Mouse (Mus musculus): ENCODE measurements around the gene Jakmip3. TPM values are rescaled to one million over a fixed set of nuclear protein-coding genes. Genes with fewer than 3 reads are reported as not detected.

Gene Jakmip3
- polyA plus RNA-seq, 2 experiments: 0.01 TPM; not detected in 1

- H3K9ac ChIP-seq (replicated peaks): no peak within 1 kb of the TSS
- DNase-seq (ENCODE audit: low read depth in 3 of 3, low spot score in 3 of 3) (no peak), ATAC-seq (ENCODE audit: insufficient read depth) (no peak)
- no peaks in the 10 kb centered on the region for H3K4me1 ChIP-seq (replicated peaks; ENCODE audit: control insufficient read depth in 2 of 2, insufficient read depth in 2 of 2, low read length in 1 of 2)
- no peaks in the 10 kb centered on the region for H3K9me3 ChIP-seq (ENCODE audit: control insufficient read depth, low read length)
- peak within 1 kb of the TSS; percentile 21 to 24; a peak in 3 of 4 replicates for H3K4me3 ChIP-seq (ENCODE audit: insufficient read depth in 1 of 2, low read depth in 2 of 2, low read length in 2 of 2)
- no peak within 1 kb of the TSS for H3K27ac ChIP-seq
- H3K27me3 ChIP-seq (ENCODE audit: control insufficient read depth, insufficient read depth, low read length): peaks cover 20% of the 10 kb centered on the region
- WGBS (ENCODE audit: insufficient replicate concordance): 6% methylated on average over 32 of the region's 32 CpGs
- no peaks in the 10 kb centered on the region for H3K36me3 ChIP-seq (replicated peaks; ENCODE audit: control insufficient read depth, insufficient read depth, low read depth)
- H3K4me2 ChIP-seq (ENCODE audit: low read depth): peak within 1 kb of the TSS; percentile 44
- TF ChIP-seq EP300 (IDR thresholded peaks at IDR 0.05; ENCODE audit: low read depth) (no peak), CTCF (IDR thresholded peaks at IDR 0.05; ENCODE audit: low read depth) (no peak)
These were observed 145.2 kb downstream of the Jakmip3 start, which contains the start of gene Dpysl4 for GRCm38 (mm10) chr7:139085629-139086194. Gene Dpysl4 (plus strand): TSS chr7:139086001.

- H3K36me3 ChIP-seq (replicated peaks; ENCODE audit: control insufficient read depth, insufficient read depth, low read depth): no peaks in the 10 kb centered on the region
- WGBS (ENCODE audit: insufficient replicate concordance): 5% methylated on average over 61 of the region's 61 CpGs
- no peaks in the 10 kb centered on the region for H3K4me1 ChIP-seq (replicated peaks; ENCODE audit: control insufficient read depth in 2 of 2, insufficient read depth in 2 of 2, low read length in 1 of 2)
- no peak overlapping the region for H3K27ac ChIP-seq
- H3K9ac ChIP-seq (replicated peaks): no peak overlapping the region
- no peak for ATAC-seq (ENCODE audit: insufficient read depth)
- H3K4me3 ChIP-seq (ENCODE audit: insufficient read depth in 1 of 2, low read depth in 2 of 2, low read length in 2 of 2): peak overlapping the region; percentile 21 to 24; a peak in 3 of 4 replicates
- peaks cover 20% of the 10 kb centered on the region for H3K27me3 ChIP-seq (ENCODE audit: control insufficient read depth, insufficient read depth, low read length)
- no peak for DNase-seq (ENCODE audit: low read depth in 3 of 3, low spot score in 3 of 3)
- peak overlapping the region; percentile 44 for H3K4me2 ChIP-seq (ENCODE audit: low read depth)
- TF ChIP-seq CTCF (IDR thresholded peaks at IDR 0.05; ENCODE audit: low read depth) (no peak), EP300 (IDR thresholded peaks at IDR 0.05; ENCODE audit: low read depth) (no peak)
- H3K9me3 ChIP-seq (ENCODE audit: control insufficient read depth, low read length): no peaks in the 10 kb centered on the region
These were observed 145.9 kb downstream of the Jakmip3 start for GRCm38 (mm10) chr7:139086195-139087158.

DNA sequence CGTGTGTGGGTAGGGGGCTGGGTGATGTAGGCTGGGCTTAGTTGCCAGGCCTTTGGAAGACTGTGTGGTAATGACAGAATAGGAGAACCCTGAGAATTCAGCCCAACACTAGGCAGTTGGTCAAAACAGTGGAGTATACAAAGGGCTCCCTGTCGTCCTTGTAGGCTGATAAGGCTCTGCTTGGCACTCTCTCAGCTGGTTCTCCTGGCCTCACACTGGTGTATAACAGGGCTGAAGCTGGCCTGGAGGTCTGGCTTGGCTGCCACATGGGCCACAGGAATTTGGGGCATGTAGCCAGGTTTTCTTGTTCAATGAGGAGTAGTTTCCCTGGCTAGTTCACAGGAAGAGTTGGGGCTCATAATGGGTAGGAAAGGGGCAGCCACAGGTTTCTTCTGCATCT is 147.3 kb downstream of the Jakmip3 start:
- WGBS (ENCODE audit: insufficient replicate concordance): 38% methylated on average over 2 of the region's 2 CpGs
- H3K36me3 ChIP-seq (replicated peaks; ENCODE audit: control insufficient read depth, insufficient read depth, low read depth): no peaks in the 10 kb centered on the region
- H3K27ac ChIP-seq: no peak overlapping the region
- H3K9ac ChIP-seq (replicated peaks): no peak overlapping the region
- no peaks in the 10 kb centered on the region for H3K4me1 ChIP-seq (replicated peaks; ENCODE audit: control insufficient read depth in 2 of 2, insufficient read depth in 2 of 2, low read length in 1 of 2)
- no peak for TF ChIP-seq CTCF (IDR thresholded peaks at IDR 0.05; ENCODE audit: low read depth)
- TF ChIP-seq EP300 (IDR thresholded peaks at IDR 0.05; ENCODE audit: low read depth): no peak
- ATAC-seq (ENCODE audit: insufficient read depth): no peak
- H3K4me3 ChIP-seq (ENCODE audit: insufficient read depth in 1 of 2, low read depth in 2 of 2, low read length in 2 of 2): no peak overlapping the region
- peaks cover 20% of the 10 kb centered on the region for H3K27me3 ChIP-seq (ENCODE audit: control insufficient read depth, insufficient read depth, low read length)
- H3K9me3 ChIP-seq (ENCODE audit: control insufficient read depth, low read length): no peaks in the 10 kb centered on the region
- no peak overlapping the region for H3K4me2 ChIP-seq (ENCODE audit: low read depth)
- DNase-seq (ENCODE audit: low read depth in 3 of 3, low spot score in 3 of 3): no peak

GRCm38 (mm10) chr7:139089892-139090874 is 149.7 kb downstream of the Jakmip3 start:
- Histone ChIP-seq H3K27me3 (ENCODE audit: control insufficient read depth, insufficient read depth, low read length) (peaks cover 20% of the 10 kb centered on the region), H3K27ac (no peak overlapping the region), H3K36me3 (replicated peaks; ENCODE audit: control insufficient read depth, insufficient read depth, low read depth) (no peaks in the 10 kb centered on the region), H3K9me3 (ENCODE audit: control insufficient read depth, low read length) (no peaks in the 10 kb centered on the region), H3K9ac (replicated peaks) (no peak overlapping the region), H3K4me2 (ENCODE audit: low read depth) (no peak overlapping the region), H3K4me1 (replicated peaks; ENCODE audit: control insufficient read depth in 2 of 2, insufficient read depth in 2 of 2, low read length in 1 of 2) (no peaks in the 10 kb centered on the region), H3K4me3 (ENCODE audit: insufficient read depth in 1 of 2, low read depth in 2 of 2, low read length in 2 of 2) (no peak overlapping the region)
- DNase-seq (ENCODE audit: low read depth in 3 of 3, low spot score in 3 of 3) (no peak), ATAC-seq (ENCODE audit: insufficient read depth) (no peak)
- TF ChIP-seq CTCF (IDR thresholded peaks at IDR 0.05; ENCODE audit: low read depth): no peak
- no peak for TF ChIP-seq EP300 (IDR thresholded peaks at IDR 0.05; ENCODE audit: low read depth)
- WGBS (ENCODE audit: insufficient replicate concordance): 58% methylated on average over 12 of the region's 12 CpGs

Data from liver, embryonic 14.5 days (tissue).